Mouse (Mus musculus): ENCODE measurements around the gene Mark4.
A peak's percentile ranks its signal among the peaks of the same experiment; 100 is the strongest.

Gene Mark4

DNA sequence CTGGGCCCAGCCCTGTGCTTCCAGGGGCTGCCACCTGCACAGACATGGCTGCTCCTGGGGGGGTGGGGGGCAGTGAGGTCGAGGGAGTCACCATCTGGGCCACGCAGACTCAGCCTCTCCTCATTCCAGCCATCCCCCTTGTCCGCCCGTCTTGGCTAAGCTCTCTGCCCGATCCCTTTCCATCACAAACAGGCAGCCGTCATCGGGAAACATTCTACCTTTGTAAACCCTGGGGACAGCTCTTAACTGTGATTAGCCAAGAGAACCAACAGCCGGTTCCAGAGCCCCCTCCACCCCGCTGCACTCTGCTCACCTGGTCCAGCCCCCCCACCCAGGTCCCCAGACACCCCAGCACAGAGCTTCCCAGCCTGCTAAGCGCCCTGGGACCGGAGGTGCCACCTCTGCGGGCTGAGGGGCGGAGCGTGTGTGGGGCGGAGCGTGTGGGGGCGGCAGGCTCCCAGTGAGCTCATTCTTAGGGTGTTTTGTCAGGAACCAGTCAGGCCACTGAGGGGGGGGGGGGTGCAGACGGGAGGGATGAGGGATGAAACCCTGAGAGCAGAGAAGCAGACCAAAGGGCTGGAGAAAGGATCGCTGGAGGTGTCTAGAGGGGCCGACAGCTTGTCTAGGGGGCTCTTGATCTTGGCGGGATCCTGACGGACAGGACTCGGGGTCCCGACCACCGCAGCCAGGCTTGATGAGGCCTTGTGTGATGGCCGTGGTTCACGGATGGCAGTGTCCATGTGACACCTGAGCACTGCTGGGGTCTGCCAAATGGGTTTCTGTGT is 58.9 kb downstream of the Mark4 start:
- DNase-seq (ENCODE audit: low read depth, low spot score), result no peak

DNA sequence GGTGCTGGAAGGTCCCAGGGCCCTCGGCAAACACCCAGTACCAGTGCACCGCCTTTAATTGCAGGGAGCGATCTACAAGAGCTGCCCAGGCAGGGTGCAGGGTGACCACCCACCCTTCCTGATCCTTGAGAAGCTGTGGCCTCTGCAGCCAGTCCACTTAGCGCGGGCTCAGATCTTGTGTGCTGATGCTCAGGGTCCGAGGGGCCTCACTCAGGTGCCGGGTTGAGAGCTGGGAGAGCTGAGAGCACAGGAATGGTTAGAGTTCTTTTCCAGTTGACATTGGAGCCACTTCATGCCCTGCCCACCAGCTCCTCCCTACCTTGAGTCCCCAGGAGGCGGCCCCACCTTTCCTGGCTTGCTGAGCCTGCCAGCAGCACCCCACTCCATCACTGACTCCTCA is 64.1 kb downstream of the Mark4 start:
- DNase-seq (ENCODE audit: low read depth, low spot score), result no peak

DNA sequence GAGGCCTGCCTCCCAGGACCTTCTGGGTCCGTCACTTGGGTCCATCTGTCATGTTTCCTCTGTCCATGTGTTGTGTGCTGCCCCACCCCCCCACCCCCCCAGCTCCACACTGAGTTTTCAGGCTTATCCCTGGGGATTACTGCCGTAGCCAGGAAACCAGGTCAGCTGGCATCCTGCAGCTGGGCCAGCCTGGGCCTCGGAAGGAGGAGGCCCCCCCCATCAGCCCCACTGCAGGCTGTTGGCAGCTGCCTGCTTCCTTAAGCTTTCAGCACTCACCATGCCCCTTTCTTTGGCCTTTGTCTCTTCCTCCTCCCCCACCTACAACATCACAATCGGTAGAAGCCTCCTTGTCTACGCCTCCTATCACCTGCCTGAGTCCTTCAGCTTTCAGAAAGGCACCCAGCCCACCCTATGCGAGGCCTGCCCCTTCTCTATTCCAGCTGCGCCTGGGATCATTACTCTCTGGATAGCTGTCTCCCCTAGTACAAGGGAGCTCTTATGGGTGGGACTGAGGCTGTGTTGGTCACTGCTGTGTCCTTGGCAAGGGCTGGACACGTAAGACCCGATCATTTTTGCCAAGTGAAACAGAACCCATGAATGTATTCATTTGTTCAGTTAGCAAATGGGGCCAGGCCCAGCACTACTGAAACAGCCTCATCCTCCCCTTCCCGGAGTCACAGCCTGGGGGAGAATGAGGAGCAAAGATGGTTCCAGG is 69.8 kb downstream of the Mark4 start:
- DNase-seq (ENCODE audit: low read depth, low spot score), result no peak

DNA sequence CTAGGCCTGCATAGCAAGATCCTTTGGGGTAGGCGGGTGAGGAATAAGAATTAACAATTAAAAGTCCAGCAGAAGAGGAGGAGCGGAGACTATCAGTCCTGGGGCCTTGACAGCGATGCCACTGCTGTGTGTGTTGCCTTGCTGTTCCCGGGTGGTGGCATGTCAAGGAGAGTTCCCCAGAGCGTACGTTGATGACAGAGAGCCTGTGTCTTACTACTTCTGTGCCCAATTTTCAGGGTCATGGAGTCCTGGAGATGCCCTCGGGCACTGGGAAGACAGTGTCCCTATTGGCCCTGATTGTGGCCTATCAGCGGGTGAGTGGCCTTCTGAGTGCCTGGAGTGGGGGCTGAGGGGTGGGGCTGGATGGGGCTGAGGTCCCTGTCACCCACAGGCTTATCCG is 74.9 kb downstream of the Mark4 start:
- no peak for DNase-seq (ENCODE audit: low read depth, low spot score)

DNA sequence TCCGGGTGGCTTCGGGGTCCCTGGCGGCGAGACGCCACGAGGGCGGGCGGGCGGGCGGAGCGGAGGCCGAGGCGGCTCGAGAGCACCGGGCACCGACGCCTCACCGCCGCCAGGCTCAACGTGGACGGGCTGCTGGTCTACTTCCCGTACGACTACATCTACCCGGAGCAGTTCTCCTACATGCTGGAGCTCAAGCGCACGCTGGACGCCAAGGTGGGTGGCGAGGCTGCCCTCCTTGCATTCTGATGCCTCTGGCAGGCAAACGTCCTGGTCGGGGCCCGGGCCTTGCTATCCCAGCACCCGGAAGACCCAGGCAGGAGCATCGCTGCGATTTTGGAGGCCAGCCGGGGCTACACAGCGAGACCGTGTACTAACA is 76.5 kb downstream of the Mark4 start:
- no peak for DNase-seq (ENCODE audit: low read depth, low spot score)

DNA sequence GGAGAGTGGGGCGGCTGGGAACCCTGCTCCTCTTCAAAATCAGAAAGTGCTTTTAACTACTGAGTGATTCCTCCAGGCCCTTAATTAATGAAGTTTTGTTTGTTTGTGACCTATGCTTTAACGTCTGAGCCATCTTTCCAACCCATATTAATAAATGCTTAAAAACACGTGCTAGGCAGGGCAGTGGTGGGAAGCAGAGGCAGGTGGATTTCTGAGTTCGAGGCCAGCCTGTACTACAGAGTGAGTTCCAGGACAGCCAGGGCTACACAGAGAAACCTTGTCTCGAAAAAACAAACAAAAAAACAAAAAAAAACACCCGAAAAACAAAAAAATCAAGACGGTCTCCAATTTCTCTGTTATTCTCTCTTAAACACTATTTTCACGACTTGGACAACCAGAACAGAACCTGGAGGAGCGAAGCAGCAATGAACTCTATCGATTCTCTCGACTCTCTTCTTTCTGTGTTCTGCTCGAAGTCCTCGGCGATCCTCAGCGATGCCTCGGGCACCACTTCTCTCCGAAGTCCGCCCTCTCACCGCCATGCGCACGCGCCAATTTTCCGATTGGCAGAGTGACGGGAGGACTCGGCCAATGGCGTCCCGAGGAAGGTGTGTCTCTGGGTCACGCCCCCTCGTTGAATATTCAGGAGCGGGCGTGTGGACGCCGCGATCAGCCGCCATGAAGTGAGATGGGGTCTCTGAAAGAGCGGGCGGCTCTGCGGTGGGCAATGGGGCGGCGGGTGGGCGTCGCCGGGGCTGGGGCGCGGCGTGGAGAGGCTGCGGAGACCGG is 77.0 kb downstream of the Mark4 start, which contains the start of gene Ercc2:
Ercc2 (plus strand) TSS at position 634 of the 789 bp plus-strand sequence.
- DNase-seq (ENCODE audit: low read depth, low spot score), result peak; percentile 98

DNA sequence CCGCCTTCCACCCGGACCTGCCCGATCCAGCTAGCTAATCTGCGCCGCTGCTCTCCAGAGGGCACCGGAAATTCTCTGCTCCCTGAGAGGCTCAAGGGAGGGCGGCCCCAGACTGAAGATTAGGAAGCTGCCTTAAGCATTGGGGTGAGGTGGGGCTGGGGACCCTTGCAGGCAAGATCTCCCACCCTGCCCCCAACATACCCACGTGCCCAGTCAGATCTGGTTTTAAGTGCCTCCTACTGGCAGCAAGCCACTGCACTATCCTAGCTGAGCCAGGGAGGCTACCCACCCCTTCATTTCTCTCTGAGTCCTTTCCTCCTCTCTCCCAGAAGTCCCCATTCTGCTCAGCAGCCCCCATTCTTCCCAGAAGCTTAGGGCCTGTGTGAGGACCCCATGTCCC is 80.6 kb downstream of the Mark4 start:
- no peak for DNase-seq (ENCODE audit: low read depth, low spot score)

DNA sequence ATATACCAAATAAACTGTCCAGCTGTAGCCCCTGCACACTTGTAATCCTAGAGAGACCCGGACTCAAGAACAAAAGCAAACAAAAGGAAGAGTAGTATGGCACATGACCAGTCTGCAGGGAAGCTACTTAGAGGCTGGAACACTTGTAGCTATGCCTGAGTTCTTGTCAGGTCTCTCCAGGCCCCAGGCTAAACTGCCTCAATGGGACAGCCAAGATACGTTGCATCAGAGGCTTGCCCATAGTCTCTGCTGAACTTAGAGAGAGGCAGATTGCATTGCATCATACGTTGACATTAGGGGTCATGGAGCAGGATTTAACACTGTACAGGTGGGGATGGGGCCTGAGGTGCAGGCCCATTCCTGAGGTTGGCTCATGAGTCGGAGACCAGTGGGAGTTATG is 82.6 kb downstream of the Mark4 start:
- no peak for DNase-seq (ENCODE audit: low read depth, low spot score)

DNA sequence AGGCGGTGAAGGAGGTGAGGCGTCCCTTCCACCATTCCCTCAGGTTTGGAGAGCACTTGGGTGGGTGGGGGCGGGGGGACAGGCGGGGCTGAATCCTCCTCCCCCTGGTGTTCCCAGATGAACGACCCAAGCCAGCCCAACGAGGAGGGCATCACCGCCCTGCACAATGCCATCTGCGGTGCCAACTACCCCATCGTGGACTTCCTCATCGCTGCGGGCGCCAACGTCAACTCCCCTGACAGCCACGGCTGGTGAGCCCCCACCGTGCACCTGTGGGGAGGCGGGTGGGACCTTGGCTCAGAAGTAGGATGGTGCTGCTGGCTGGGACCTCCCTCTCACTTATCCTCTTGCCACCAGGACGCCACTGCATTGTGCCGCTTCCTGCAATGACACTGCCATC is 83.3 kb downstream of the Mark4 start:
- no peak for DNase-seq (ENCODE audit: low read depth, low spot score)

Data from brain, embryonic 18.5 days (tissue).